Mouse (Mus musculus) bone marrow macrophage, adult 2 months (primary cell): Measurements from ENCODE around the gene Tead1.

ENCODE experiments used
- CTCF ChIP-seq: IDR thresholded peaks from 2 replicates; pipeline ENCODE4 v1.5.1; 2012; ENCODE audit warnings: low read depth, mild to moderate bottlenecking, low read length, moderate library complexity
- POLR2A ChIP-seq: IDR thresholded peaks from 2 replicates; pipeline ENCODE4 v1.6.1; 2012; ENCODE audit warnings: mild to moderate bottlenecking, low read depth, low read length, borderline replicate concordance

DNA sequence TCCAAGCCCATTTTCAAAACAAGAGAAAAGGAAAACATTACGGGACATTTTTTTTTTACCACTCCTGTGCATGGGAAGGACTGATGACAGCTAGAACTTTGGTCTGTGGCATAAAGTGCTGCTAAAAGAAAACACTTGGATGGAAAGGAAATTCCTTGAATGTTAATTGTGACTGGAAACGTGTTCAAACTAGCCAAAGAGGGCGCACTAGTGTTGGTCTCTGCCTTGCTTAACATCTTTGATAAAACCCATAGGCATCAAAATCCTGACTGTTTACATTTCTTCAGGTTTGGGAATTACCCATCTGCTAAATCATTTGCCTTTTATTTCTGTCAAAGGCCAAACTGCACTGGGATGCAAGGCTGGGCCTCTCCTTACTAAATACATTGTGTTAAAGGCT lies 276.8 kb downstream of the Tead1 start:
- TF ChIP-seq POLR2A (no peak), CTCF (no peak)
